Mouse (Mus musculus): Measurements from ENCODE around the gene Traf6. TPM values are rescaled to one million over a fixed set of nuclear protein-coding genes. Genes with fewer than 3 reads are reported as not detected.
"Not testable (repeated sequence)": the region's sequence is repeated elsewhere in the genome, so short reads cannot be mapped to it uniquely, and the experiment has no call there.

Traf6 gene
- polyA plus RNA-seq, 1 experiment from 2014 or later, result 4.0 TPM

GRCm38 (mm10) chr2:101732777-101733210, 54.6 kb downstream of the Traf6 start:
- no peak overlapping the region for H3K4me3 ChIP-seq (replicated peaks)
- WGBS, result 87% methylated on average over 10 of the region's 10 CpGs
- ATAC-seq (ENCODE audit: low FRiP score), result no peak
- H3K9me3 ChIP-seq (replicated peaks), result no peaks in the 10 kb centered on the region
- H3K36me3 ChIP-seq, result no peaks in the 10 kb centered on the region
- H3K27ac ChIP-seq (replicated peaks), result no peak overlapping the region
- H3K4me2 ChIP-seq, result no peak overlapping the region
- H3K9ac ChIP-seq (replicated peaks), result no peak overlapping the region
- H3K27me3 ChIP-seq (replicated peaks), result no peaks in the 10 kb centered on the region
- H3K4me1 ChIP-seq, result no peaks in the 10 kb centered on the region

- H3K4me2 ChIP-seq, result no peak overlapping the region
- no peak overlapping the region for H3K9ac ChIP-seq (replicated peaks)
- 82% methylated on average over 3 of the region's 3 CpGs for whole genome bisulfite sequencing
- H3K36me3 ChIP-seq, result no peaks in the 10 kb centered on the region
- no peak overlapping the region for H3K27ac ChIP-seq (replicated peaks)
- no peak for ATAC-seq (ENCODE audit: low FRiP score)
- no peaks in the 10 kb centered on the region for H3K9me3 ChIP-seq (replicated peaks)
- no peaks in the 10 kb centered on the region for H3K4me1 ChIP-seq
- no peak overlapping the region for H3K4me3 ChIP-seq (replicated peaks)
- no peaks in the 10 kb centered on the region for H3K27me3 ChIP-seq (replicated peaks)
Observed at GRCm38 (mm10) chr2:101733564-101733963, 55.3 kb downstream of the Traf6 start.

- 87% methylated on average over 5 of the region's 5 CpGs for WGBS
- Histone ChIP-seq H3K36me3 (no peaks in the 10 kb centered on the region), H3K4me3 (replicated peaks) (no peak overlapping the region), H3K27me3 (replicated peaks) (no peaks in the 10 kb centered on the region), H3K27ac (replicated peaks) (no peak overlapping the region), H3K4me2 (no peak overlapping the region), H3K9ac (replicated peaks) (no peak overlapping the region), H3K9me3 (replicated peaks) (no peaks in the 10 kb centered on the region), H3K4me1 (peaks cover 10% of the 10 kb centered on the region; the same call in 1 of the 2 replicates)
- no peak for ATAC-seq (ENCODE audit: low FRiP score)
Observed at GRCm38 (mm10) chr2:101739914-101740313, 61.7 kb downstream of the Traf6 start.

- no peaks in the 10 kb centered on the region for H3K9me3 ChIP-seq (replicated peaks)
Observed at GRCm38 (mm10) chr2:101741653-101742052, 63.4 kb downstream of the Traf6 start.

GRCm38 (mm10) chr2:101742072-101742860, 64.0 kb downstream of the Traf6 start:
- no peak overlapping the region for H3K4me2 ChIP-seq
- ATAC-seq (ENCODE audit: low FRiP score), result no peak; the same call in 1 of the 2 replicates
- 58% methylated on average over 7 of the region's 7 CpGs for WGBS
- H3K4me3 ChIP-seq (replicated peaks), result no peak overlapping the region
- H3K27ac ChIP-seq (replicated peaks), result no peak overlapping the region
- no peak overlapping the region for H3K9ac ChIP-seq (replicated peaks)
- H3K36me3 ChIP-seq, result no peaks in the 10 kb centered on the region
- peaks cover 10% of the 10 kb centered on the region; the same call in 1 of the 2 replicates for H3K4me1 ChIP-seq
- no peaks in the 10 kb centered on the region for H3K27me3 ChIP-seq (replicated peaks)
- no peaks in the 10 kb centered on the region for H3K9me3 ChIP-seq (replicated peaks)

More at GRCm38 (mm10) chr2:101741653-101742052, 63.4 kb downstream of the Traf6 start:
- no peaks in the 10 kb centered on the region for H3K36me3 ChIP-seq
- H3K4me3 ChIP-seq (replicated peaks), result no peak overlapping the region
- no peak overlapping the region for H3K9ac ChIP-seq (replicated peaks)
- no peak overlapping the region for H3K27ac ChIP-seq (replicated peaks)
- no peaks in the 10 kb centered on the region for H3K27me3 ChIP-seq (replicated peaks)
- ATAC-seq (ENCODE audit: low FRiP score), result no peak; the same call in 1 of the 2 replicates
- H3K4me2 ChIP-seq, result no peak overlapping the region
- H3K4me1 ChIP-seq, result peaks cover 10% of the 10 kb centered on the region; the same call in 1 of the 2 replicates
- WGBS, result 72% methylated on average over 8 of the region's 8 CpGs

- H3K27ac ChIP-seq (replicated peaks); H3K36me3 ChIP-seq; H3K4me1 ChIP-seq; H3K27me3 ChIP-seq (replicated peaks); H3K4me2 ChIP-seq; H3K9me3 ChIP-seq (replicated peaks); H3K9ac ChIP-seq (replicated peaks); ATAC-seq (ENCODE audit: low FRiP score); H3K4me3 ChIP-seq (replicated peaks): not testable (repeated sequence)
- WGBS, result 90% methylated on average over 2 of the region's 2 CpGs
Observed at GRCm38 (mm10) chr2:101745656-101746055, 67.4 kb downstream of the Traf6 start.

GRCm38 (mm10) chr2:101746537-101746936, 68.3 kb downstream of the Traf6 start:
- Histone ChIP-seq H3K9ac (replicated peaks) (no peak overlapping the region), H3K4me3 (replicated peaks) (no peak overlapping the region), H3K36me3 (no peaks in the 10 kb centered on the region), H3K4me2 (no peak overlapping the region), H3K27me3 (replicated peaks) (no peaks in the 10 kb centered on the region), H3K4me1 (peaks cover 10% of the 10 kb centered on the region; the same call in 1 of the 2 replicates), H3K9me3 (replicated peaks) (no peaks in the 10 kb centered on the region), H3K27ac (replicated peaks) (no peak overlapping the region)
- no peak for ATAC-seq (ENCODE audit: low FRiP score)
- WGBS, result 87% methylated on average over 7 of the region's 7 CpGs

Other genes with a start within 250 kb of the Traf6 start
- gene Rag2, start 53.7 kb upstream of the Traf6 start, polyA plus RNA-seq (2015; fragmentation: Nextera tagmentation; extraction: Ambion mirVana), result 13.1 TPM in 1 of 2 replicates, not detected in the other
- gene Rag1, start 28.9 kb upstream of the Traf6 start, polyA plus RNA-seq (2015; fragmentation: Nextera tagmentation; extraction: Ambion mirVana), result 0.04 and 11.6 TPM in 2 replicates
- 50.1 and 53.8 TPM in 2 replicates for gene B230118H07Rik, start 28.9 kb upstream of the Traf6 start, polyA plus RNA-seq (2015; fragmentation: Nextera tagmentation; extraction: Ambion mirVana)
- gene Prr5l, start 204.6 kb downstream of the Traf6 start, polyA plus RNA-seq (2015; fragmentation: Nextera tagmentation; extraction: Ambion mirVana), result 8.7 and 11.6 TPM in 2 replicates
- gene Commd9, start 207.8 kb downstream of the Traf6 start, polyA plus RNA-seq (2015; fragmentation: Nextera tagmentation; extraction: Ambion mirVana), result 90.1 and 105 TPM in 2 replicates